Mouse (Mus musculus): ENCODE results near the gene Rpe. TPM values are rescaled to one million over a fixed set of nuclear protein-coding genes. Genes with fewer than 3 reads are reported as not detected.
A peak's percentile ranks its signal among the peaks of the same experiment; 100 is the strongest.

The Rpe gene
- 47.5 and 47.8 TPM in 2 replicates for polyA plus RNA-seq (2015; fragmentation: Nextera tagmentation; extraction: Ambion mirVana)

DNA sequence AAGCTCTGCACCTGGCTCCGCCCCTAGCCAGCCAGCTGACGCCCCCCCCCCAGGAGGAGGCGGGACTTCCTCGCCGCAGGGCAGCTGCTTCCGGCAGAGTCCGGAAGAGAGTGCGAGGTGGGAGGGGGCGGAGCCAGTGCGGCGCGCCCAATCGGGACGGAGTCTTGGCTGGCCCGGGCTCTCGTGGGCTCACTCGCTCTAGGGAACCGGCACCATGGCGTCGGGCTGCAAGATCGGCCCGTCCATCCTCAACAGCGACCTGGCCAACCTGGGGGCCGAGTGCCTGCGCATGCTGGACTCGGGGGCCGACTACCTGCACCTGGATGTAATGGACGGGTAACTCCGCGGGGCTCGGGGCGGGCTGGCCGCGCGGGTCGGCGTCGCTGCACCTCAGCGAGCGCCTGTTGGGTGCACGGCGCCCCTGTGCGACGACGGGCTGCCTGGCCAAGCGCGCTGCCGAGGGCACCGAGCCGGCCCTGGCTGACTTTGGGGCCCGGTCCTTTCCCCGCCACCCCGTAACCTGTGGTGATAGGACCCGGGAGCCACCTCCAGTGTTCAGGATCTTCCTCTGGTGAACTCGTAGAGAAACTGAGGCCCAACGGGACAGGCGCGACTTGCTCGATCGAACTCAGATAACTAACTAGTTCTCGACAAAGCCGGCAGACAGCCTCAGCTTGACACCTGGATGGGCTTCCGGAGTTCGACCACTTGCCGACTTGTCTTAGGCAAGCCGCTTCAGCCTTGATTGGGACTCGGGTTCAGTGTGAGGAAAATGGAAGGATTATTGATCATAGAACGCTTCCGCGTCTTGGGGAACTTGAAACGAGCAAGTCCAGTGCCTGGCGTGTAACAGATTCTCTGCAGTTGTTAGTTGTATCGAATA is at the start of gene Rpe:
Rpe (plus strand) TSS at position 139 of the 883 bp plus-strand sequence.
- H3K9ac ChIP-seq = peak within 1 kb of the TSS; percentile 83
- peak within 1 kb of the TSS; percentile 65 for H3K4me3 ChIP-seq
- H3K27ac ChIP-seq = peak within 1 kb of the TSS; percentile 44

DNA sequence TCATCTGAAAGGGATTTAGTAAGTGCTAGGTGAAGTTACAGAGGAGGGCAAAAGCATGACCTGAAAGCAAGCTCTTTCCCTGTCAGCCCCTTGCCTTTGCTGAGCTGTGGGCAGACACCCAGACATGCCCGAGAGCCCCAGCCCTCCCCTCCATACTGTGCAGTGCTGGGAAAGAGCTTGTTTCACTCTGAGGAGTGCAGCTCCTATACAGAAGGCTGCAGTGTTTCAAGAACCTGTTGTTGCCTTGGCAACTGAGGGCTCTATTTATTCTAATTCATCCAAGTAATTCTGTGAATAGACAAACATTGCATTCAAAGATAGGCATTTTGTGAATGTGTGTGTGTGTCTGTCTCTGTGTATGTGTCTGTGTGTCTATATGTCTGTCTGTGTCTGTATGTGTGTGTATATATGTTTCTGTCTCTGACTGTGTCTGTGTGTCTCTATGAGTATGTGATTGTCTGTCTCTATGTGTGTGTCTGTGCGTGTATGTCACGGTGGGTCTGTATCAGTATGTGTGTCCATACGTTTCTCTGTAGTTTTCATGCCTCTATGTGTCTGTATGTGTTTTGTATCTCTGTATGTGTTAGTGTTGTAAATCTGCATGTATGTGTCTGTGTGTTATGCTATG is 45.4 kb upstream of the Rpe start:
- Histone ChIP-seq H3K36me3 (ENCODE audit: poor library complexity, severe bottlenecking) (no peaks in the 10 kb centered on the region), H3K4me1 (peaks cover 12% of the 10 kb centered on the region), H3K27ac (peak overlapping the region; percentile 44), H3K4me3 (no peak overlapping the region), H3K27me3 (no peaks in the 10 kb centered on the region), H3K9me3 (replicated peaks) (no peaks in the 10 kb centered on the region), H3K9ac (no peak overlapping the region), H3K4me2 (no peak overlapping the region; the same call in 1 of the 2 replicates)
- WGBS = 16% methylated on average over 4 of the region's 4 CpGs
- peak; percentile 99 for ATAC-seq

More for the DNA sequence above, at the start of gene Rpe:
- Histone ChIP-seq H3K4me2 (peak within 1 kb of the TSS; percentile 73), H3K27me3 (no peaks in the 10 kb centered on the region), H3K9me3 (replicated peaks) (no peaks in the 10 kb centered on the region), H3K4me1 (peaks cover 28% of the 10 kb centered on the region), H3K36me3 (ENCODE audit: poor library complexity, severe bottlenecking) (no peaks in the 10 kb centered on the region)
- WGBS = under 1% methylated on average over 73 of the region's 73 CpGs
- peak; percentile 100 for ATAC-seq

DNA sequence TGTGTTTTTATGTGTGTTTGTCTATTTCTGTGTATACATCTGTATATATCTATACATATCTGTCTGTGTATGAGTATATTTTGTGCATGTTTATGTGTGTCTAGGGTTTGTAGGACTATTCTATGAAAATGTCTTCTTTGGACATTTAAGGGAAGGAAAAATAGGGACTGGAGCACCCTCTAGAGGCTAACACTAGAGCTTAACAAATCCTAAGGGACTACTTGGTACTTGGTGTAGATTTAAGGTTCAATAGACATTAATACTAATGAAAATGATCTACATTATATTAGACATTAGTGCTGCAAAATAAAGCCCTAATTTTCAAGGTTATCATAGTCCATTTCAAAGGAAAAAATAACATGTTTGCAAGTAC is 44.9 kb upstream of the Rpe start:
- no peaks in the 10 kb centered on the region for H3K36me3 ChIP-seq (ENCODE audit: poor library complexity, severe bottlenecking)
- H3K4me3 ChIP-seq = no peak overlapping the region
- H3K9me3 ChIP-seq (replicated peaks) = no peaks in the 10 kb centered on the region
- no peak overlapping the region for H3K4me2 ChIP-seq
- H3K27me3 ChIP-seq = no peaks in the 10 kb centered on the region
- no peak overlapping the region for H3K9ac ChIP-seq
- H3K4me1 ChIP-seq = peaks cover 12% of the 10 kb centered on the region
- ATAC-seq = peak; percentile 75
- H3K27ac ChIP-seq = peak overlapping the region; percentile 44; the same call in 1 of the 2 replicates

DNA sequence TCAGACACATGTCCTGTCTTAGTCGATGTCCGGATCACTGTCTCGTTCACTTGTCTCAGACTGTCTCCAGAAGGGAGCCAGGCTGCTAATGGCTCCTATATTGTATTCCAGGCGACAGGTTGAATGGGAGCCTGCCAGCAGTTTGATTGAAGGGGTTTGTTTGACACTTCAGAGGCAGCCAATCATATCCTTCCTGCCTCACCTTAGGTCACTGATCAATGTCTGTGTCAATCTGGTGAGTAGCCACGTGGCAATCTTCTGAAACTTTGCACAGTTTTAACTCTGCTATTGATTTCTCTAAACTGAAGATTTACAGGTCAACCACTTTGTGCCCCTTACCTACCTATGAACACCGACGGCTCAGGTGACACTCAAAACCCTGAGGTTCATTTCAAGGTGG is 29.2 kb upstream of the Rpe start:
- 64% methylated on average over 7 of the region's 7 CpGs for WGBS
- no peak overlapping the region for H3K9ac ChIP-seq
- no peaks in the 10 kb centered on the region for H3K36me3 ChIP-seq (ENCODE audit: poor library complexity, severe bottlenecking)
- H3K27ac ChIP-seq = no peak overlapping the region
- H3K9me3 ChIP-seq (replicated peaks) = no peaks in the 10 kb centered on the region
- no peaks in the 10 kb centered on the region for H3K4me1 ChIP-seq
- ATAC-seq = no peak
- no peak overlapping the region for H3K4me3 ChIP-seq
- H3K4me2 ChIP-seq = no peak overlapping the region
- H3K27me3 ChIP-seq = no peaks in the 10 kb centered on the region

DNA sequence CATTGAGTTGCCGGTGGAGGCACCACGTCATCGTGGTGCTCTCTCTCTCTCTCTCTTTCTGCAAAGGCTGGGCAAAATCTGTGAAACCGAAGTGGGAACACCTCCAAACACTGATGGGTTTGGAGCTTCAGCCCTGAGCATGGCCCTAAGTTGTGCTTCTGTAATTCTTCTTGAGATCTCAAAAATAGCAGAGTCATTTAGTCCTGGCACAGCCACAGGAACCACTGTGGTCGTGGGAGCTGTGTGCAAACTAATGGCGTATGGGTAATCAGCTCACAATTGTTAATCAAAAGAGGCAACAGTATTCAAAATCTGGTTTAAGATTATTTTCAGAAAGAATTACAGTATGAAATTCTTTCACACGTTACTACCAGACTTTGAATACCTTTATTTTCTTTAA is 27.8 kb upstream of the Rpe start:
- no peaks in the 10 kb centered on the region for H3K4me1 ChIP-seq
- ATAC-seq = no peak
- H3K9me3 ChIP-seq (replicated peaks) = no peaks in the 10 kb centered on the region
- H3K27ac ChIP-seq = no peak overlapping the region
- H3K36me3 ChIP-seq (ENCODE audit: poor library complexity, severe bottlenecking) = no peaks in the 10 kb centered on the region
- no peak overlapping the region for H3K4me2 ChIP-seq
- WGBS = 85% methylated on average over 7 of the region's 7 CpGs
- no peak overlapping the region for H3K9ac ChIP-seq
- H3K4me3 ChIP-seq = no peak overlapping the region
- no peaks in the 10 kb centered on the region for H3K27me3 ChIP-seq

DNA sequence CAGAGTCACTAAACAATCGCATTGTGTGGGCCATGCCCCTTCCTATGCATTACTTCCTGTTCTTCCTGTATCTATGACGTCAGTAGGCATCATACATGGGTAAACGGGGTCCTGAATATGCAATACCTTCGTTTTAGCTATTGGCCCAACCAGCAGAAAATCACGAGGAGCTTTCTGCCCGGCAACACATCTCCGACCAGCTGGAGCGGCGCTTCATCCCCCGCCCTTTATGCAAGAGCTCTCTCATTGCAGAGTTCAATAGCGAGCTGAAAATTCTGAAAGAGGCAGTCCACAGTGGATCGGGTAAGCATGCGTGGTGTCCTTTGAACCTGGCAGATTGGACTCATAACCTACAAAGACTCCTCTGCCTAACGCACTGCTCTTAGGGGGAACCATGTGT is 22.7 kb upstream of the Rpe start:
- ATAC-seq = no peak
- H3K4me2 ChIP-seq = no peak overlapping the region
- H3K4me3 ChIP-seq = no peak overlapping the region
- 61% methylated on average over 14 of the region's 14 CpGs for WGBS
- H3K27me3 ChIP-seq = no peaks in the 10 kb centered on the region
- H3K36me3 ChIP-seq (ENCODE audit: poor library complexity, severe bottlenecking) = no peaks in the 10 kb centered on the region
- no peak overlapping the region for H3K9ac ChIP-seq
- H3K27ac ChIP-seq = no peak overlapping the region
- H3K4me1 ChIP-seq = no peaks in the 10 kb centered on the region
- no peaks in the 10 kb centered on the region for H3K9me3 ChIP-seq (replicated peaks)

DNA sequence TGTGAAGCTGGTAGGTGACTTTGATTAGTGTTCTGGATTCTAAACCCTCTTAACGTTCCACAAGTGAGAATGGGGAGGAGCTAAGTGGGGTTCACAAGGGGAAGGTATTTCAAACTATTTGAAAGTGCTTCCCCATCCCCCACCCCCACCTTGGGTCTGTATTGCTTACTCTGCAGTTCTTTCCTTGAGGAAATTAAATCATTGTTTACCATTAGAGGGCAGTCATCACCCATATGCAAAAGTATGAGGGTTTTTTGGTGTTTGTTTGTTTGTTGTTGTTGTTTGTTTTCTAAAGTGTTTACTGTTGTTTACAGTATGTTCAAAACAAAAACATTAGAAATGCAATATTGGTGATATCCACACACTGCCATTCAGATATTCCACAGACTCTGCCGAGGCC is 22.0 kb upstream of the Rpe start:
- Histone ChIP-seq H3K9ac (no peak overlapping the region), H3K4me3 (no peak overlapping the region), H3K36me3 (ENCODE audit: poor library complexity, severe bottlenecking) (no peaks in the 10 kb centered on the region), H3K9me3 (replicated peaks) (no peaks in the 10 kb centered on the region), H3K27ac (no peak overlapping the region), H3K4me2 (no peak overlapping the region), H3K4me1 (no peaks in the 10 kb centered on the region), H3K27me3 (no peaks in the 10 kb centered on the region)
- 35% methylated on average over 2 of the region's 2 CpGs for WGBS
- no peak for ATAC-seq

DNA sequence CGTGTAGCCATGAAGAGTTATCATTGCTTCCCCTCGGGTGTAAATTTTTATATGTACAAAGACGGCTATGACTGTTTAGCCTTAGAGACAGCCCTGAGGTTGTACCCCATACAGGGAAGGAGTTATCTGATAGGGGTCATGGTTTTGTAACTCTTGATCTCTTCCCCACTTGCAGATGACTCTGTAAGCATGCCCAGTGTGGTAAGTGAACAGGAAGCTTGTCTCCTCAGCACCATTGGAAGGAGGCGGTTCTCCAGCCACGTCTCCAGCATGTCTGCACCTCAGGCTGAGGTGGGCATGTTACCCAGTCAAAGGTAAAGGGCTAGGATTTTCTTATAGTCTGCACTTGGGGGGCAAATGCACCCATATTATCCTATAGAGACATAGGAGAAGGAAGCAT is 17.7 kb upstream of the Rpe start:
- Histone ChIP-seq H3K4me3 (no peak overlapping the region), H3K9me3 (replicated peaks) (no peaks in the 10 kb centered on the region), H3K27ac (no peak overlapping the region), H3K36me3 (ENCODE audit: poor library complexity, severe bottlenecking) (no peaks in the 10 kb centered on the region), H3K4me1 (no peaks in the 10 kb centered on the region), H3K27me3 (no peaks in the 10 kb centered on the region), H3K4me2 (no peak overlapping the region), H3K9ac (no peak overlapping the region)
- 83% methylated on average over 5 of the region's 5 CpGs for WGBS
- no peak for ATAC-seq

DNA sequence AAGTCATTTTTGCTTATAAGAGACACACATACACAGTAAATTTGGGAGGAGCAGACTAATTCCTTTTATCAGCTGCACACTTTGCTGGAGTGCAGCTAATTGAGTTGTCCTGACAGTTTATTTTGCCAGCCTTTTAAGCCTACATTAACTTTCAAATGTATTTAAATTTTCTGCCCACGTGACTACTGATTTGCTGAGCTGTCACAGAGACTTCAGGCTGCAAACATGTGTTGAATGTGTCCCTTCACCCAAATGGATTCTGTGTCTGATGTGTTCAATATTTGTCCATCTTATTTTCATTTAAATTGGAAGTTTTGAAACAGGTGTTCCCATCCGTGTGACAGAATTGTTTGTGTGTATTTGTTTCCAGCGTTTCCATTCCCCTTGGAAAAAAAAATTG is 8.9 kb upstream of the Rpe start:
- H3K9ac ChIP-seq = no peak overlapping the region
- ATAC-seq = peak; percentile 65; the same call in 1 of the 2 replicates
- H3K4me1 ChIP-seq = no peaks in the 10 kb centered on the region
- H3K4me2 ChIP-seq = no peak overlapping the region
- H3K9me3 ChIP-seq (replicated peaks) = no peaks in the 10 kb centered on the region
- no peaks in the 10 kb centered on the region for H3K27me3 ChIP-seq
- no peaks in the 10 kb centered on the region for H3K36me3 ChIP-seq (ENCODE audit: poor library complexity, severe bottlenecking)
- H3K27ac ChIP-seq = no peak overlapping the region
- WGBS = 65% methylated on average over 3 of the region's 3 CpGs
- no peak overlapping the region for H3K4me3 ChIP-seq

DNA sequence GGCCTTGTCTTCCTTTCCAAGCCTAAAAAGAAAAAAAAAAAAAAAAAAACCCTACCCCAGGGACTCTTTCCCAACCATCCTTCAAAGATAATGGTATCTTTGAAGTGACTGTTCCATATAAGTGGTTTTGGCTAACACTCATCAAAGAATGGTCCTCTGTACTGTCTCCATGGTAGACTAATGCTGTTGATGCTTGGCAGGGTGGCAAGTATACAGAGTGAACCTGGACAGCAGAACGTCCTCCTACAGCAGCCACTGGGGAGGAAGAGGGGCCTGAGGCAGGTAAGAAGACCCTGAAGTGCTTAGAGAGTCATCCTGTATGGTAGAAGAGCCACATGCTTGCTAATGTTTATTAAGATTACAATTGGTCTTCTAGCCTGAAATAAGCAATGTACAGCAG is 8.3 kb upstream of the Rpe start:
- Histone ChIP-seq H3K36me3 (ENCODE audit: poor library complexity, severe bottlenecking) (no peaks in the 10 kb centered on the region), H3K4me1 (no peaks in the 10 kb centered on the region), H3K4me3 (no peak overlapping the region), H3K27me3 (no peaks in the 10 kb centered on the region), H3K9me3 (replicated peaks) (no peaks in the 10 kb centered on the region), H3K4me2 (no peak overlapping the region), H3K27ac (no peak overlapping the region), H3K9ac (no peak overlapping the region)
- 59% methylated on average over 1 of the region's 1 CpGs for WGBS
- ATAC-seq = no peak

DNA sequence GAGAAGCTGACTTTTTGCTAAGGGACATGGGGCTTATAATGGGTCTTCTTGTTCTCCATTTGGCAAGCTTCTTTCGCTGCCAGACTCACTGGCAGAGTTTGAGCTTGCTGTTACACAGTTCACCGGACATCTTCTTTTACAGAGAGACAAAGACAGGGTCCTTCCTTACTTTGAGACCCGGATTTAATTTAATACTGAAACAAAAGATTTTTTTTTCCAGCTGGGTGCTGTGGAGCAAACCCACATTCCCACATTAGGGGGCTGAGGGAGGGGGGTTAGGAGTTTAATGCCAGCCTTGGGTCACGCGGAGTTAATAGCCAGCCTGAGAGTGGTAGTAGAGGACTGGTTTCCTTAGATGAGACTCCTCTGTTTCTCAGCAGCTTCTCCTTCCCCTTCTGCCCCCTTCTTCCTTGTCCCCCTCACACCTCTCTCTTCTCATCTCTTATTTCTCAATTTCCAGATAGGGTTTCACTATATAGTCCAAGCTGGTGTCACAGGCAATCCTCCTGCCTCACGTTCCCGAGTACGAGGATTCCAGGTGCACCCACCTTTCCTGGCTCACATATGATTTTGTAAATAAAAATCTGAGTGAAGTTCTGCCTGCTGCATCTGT is 7.7 kb upstream of the Rpe start:
- Histone ChIP-seq H3K27ac (no peak overlapping the region), H3K36me3 (ENCODE audit: poor library complexity, severe bottlenecking) (no peaks in the 10 kb centered on the region), H3K4me2 (no peak overlapping the region), H3K9me3 (replicated peaks) (no peaks in the 10 kb centered on the region), H3K27me3 (no peaks in the 10 kb centered on the region), H3K9ac (no peak overlapping the region), H3K4me3 (no peak overlapping the region), H3K4me1 (no peaks in the 10 kb centered on the region)
- 56% methylated on average over 8 of the region's 8 CpGs for WGBS
- no peak; the same call in 1 of the 2 replicates for ATAC-seq

DNA sequence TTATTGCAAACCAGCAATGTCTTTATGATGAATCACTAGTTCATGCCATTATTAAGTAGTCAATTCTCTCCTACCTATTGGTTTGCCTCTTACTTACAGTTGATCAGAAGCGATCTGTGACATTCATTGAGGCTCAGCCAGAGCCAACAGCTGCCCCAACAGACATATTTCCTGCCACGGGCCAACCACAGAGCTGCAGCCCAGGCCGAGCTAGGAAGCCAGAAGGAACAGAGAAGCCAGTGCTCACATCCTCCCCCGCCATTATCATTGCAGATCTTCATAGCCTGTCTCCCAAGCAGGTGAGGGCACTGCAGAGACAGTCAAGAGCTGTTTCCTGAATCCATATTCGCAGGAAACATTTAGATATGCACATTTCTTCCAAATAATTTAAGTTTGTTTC is 6.4 kb upstream of the Rpe start:
- Histone ChIP-seq H3K4me3 (no peak overlapping the region), H3K36me3 (ENCODE audit: poor library complexity, severe bottlenecking) (no peaks in the 10 kb centered on the region), H3K4me1 (no peaks in the 10 kb centered on the region), H3K4me2 (no peak overlapping the region), H3K9me3 (replicated peaks) (no peaks in the 10 kb centered on the region), H3K27me3 (no peaks in the 10 kb centered on the region), H3K27ac (no peak overlapping the region), H3K9ac (no peak overlapping the region)
- ATAC-seq = no peak
- 85% methylated on average over 5 of the region's 5 CpGs for WGBS
